Mouse (Mus musculus): Measurements from ENCODE around the gene Trim50. TPM values are rescaled to one million over a fixed set of nuclear protein-coding genes. Genes with fewer than 3 reads are reported as not detected.

The Trim50 gene
- polyA plus RNA-seq, 1 experiment from 2014 or later = 3.5 TPM

GRCm38 (mm10) chr5:135381356-135381925 is 28.3 kb downstream of the Trim50 start:
- no peak overlapping the region for H3K9ac ChIP-seq (ENCODE audit: low read length)
- peaks cover 66% of the 10 kb centered on the region for H3K36me3 ChIP-seq (ENCODE audit: control insufficient read depth, insufficient read depth, low read length)
- whole genome bisulfite sequencing = 98% methylated on average over 10 of the region's 10 CpGs
- no peak for ATAC-seq (ENCODE audit: low FRiP score, low TSS enrichment)
- no peaks in the 10 kb centered on the region for H3K27me3 ChIP-seq (ENCODE audit: control insufficient read depth, insufficient read depth, low read length)
- no peaks in the 10 kb centered on the region for H3K4me1 ChIP-seq (replicated peaks; ENCODE audit: control insufficient read depth, insufficient read depth)
- no peak overlapping the region for H3K4me2 ChIP-seq (replicated peaks; ENCODE audit: low read depth)
- H3K9me3 ChIP-seq (ENCODE audit: control insufficient read depth, low read length) = no peaks in the 10 kb centered on the region
- TF ChIP-seq EP300 (optimal IDR thresholded peaks at IDR 0.05) (no peak), CTCF (IDR thresholded peaks at IDR 0.05; ENCODE audit: low read depth) (no peak)
- H3K27ac ChIP-seq (replicated peaks) = no peak overlapping the region
- no peak for DNase-seq (ENCODE audit: low spot score)
- no peak overlapping the region for H3K4me3 ChIP-seq (ENCODE audit: low read depth, low read length)

DNA sequence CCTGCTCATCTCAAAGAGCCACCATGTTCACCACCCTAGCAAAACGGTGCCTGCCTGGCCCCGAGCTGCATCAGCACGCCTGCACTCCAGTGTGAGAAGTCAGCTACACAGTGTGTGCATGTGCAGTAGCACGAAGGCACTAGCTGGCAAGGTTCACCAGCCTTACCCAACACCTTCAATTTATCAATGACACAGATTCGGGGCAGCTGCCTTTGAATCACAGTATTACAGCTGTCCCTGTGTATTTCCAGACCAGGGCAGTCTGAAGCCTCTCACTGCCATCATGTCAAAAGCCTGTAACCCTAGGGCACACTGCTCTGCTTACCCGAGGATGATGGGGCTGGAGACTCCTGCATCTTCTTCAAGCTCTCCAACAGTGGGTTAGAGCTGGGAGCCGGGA is 29.7 kb downstream of the Trim50 start:
- peaks cover 73% of the 10 kb centered on the region for H3K36me3 ChIP-seq (ENCODE audit: control insufficient read depth, insufficient read depth, low read length)
- no peak overlapping the region for H3K27ac ChIP-seq (replicated peaks)
- TF ChIP-seq CTCF (IDR thresholded peaks at IDR 0.05; ENCODE audit: low read depth) (no peak), EP300 (optimal IDR thresholded peaks at IDR 0.05) (no peak)
- 86% methylated on average over 7 of the region's 7 CpGs for WGBS
- H3K9me3 ChIP-seq (ENCODE audit: control insufficient read depth, low read length) = no peaks in the 10 kb centered on the region
- no peaks in the 10 kb centered on the region for H3K4me1 ChIP-seq (replicated peaks; ENCODE audit: control insufficient read depth, insufficient read depth)
- no peak overlapping the region for H3K4me2 ChIP-seq (replicated peaks; ENCODE audit: low read depth)
- H3K4me3 ChIP-seq (ENCODE audit: low read depth, low read length) = no peak overlapping the region
- no peak overlapping the region for H3K9ac ChIP-seq (ENCODE audit: low read length)
- DNase-seq (ENCODE audit: low spot score) = no peak
- no peak for ATAC-seq (ENCODE audit: low FRiP score, low TSS enrichment)
- no peaks in the 10 kb centered on the region for H3K27me3 ChIP-seq (ENCODE audit: control insufficient read depth, insufficient read depth, low read length)

DNA sequence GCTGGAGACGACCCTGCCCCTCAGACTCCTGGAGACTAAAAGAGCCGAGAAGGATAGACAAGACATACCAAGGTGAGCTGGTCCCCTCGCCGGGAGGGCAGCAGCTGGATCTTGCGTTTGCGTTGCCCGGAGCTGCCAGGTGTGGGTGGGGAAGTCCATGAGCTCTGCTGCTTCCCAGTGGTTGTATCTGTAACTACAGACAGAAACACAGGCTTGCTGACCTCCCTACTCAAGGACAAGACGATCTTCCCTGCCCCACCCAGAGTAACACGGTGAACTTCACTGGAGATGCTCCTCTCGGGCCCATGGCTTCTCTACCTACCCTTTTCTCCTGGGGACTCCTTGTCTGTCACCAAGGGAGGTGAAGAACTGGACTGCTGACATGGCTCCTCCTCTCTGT is 30.7 kb downstream of the Trim50 start:
- DNase-seq (ENCODE audit: low spot score) = no peak
- Histone ChIP-seq H3K9ac (ENCODE audit: low read length) (no peak overlapping the region), H3K4me2 (replicated peaks; ENCODE audit: low read depth) (no peak overlapping the region), H3K27me3 (ENCODE audit: control insufficient read depth, insufficient read depth, low read length) (no peaks in the 10 kb centered on the region), H3K36me3 (ENCODE audit: control insufficient read depth, insufficient read depth, low read length) (peaks cover 68% of the 10 kb centered on the region), H3K9me3 (ENCODE audit: control insufficient read depth, low read length) (no peaks in the 10 kb centered on the region), H3K4me3 (ENCODE audit: low read depth, low read length) (no peak overlapping the region), H3K27ac (replicated peaks) (no peak overlapping the region), H3K4me1 (replicated peaks; ENCODE audit: control insufficient read depth, insufficient read depth) (no peaks in the 10 kb centered on the region)
- 76% methylated on average over 10 of the region's 10 CpGs for WGBS
- TF ChIP-seq CTCF (IDR thresholded peaks at IDR 0.05; ENCODE audit: low read depth) (no peak), EP300 (optimal IDR thresholded peaks at IDR 0.05) (no peak)
- peak; percentile 32; the same call in 1 of the 2 replicates for ATAC-seq (ENCODE audit: low FRiP score, low TSS enrichment)

- Histone ChIP-seq H3K4me3 (ENCODE audit: low read depth, low read length) (peak within 1 kb of the TSS; percentile 94), H3K36me3 (ENCODE audit: control insufficient read depth, insufficient read depth, low read length) (peaks cover 5% of the 10 kb centered on the region), H3K4me2 (replicated peaks; ENCODE audit: low read depth) (peak within 1 kb of the TSS; percentile 96), H3K27me3 (ENCODE audit: control insufficient read depth, insufficient read depth, low read length) (no peaks in the 10 kb centered on the region), H3K9me3 (ENCODE audit: control insufficient read depth, low read length) (no peaks in the 10 kb centered on the region), H3K9ac (ENCODE audit: low read length) (peak within 1 kb of the TSS; percentile 99), H3K4me1 (replicated peaks; ENCODE audit: control insufficient read depth, insufficient read depth) (no peaks in the 10 kb centered on the region), H3K27ac (replicated peaks) (peak within 1 kb of the TSS; percentile 93)
- WGBS = under 1% methylated on average over 79 of the region's 110 CpGs
- no peak for TF ChIP-seq EP300 (optimal IDR thresholded peaks at IDR 0.05)
- ATAC-seq (ENCODE audit: low FRiP score, low TSS enrichment) = peak; percentile 90
- DNase-seq (ENCODE audit: low spot score) = peak; percentile 88
Observed at GRCm38 (mm10) chr5:135394004-135394823, 41.1 kb downstream of the Trim50 start, which contains the start of gene Pom121. Gene Pom121 (minus strand): TSS chr5:135394546.

GRCm38 (mm10) chr5:135395826-135396225 is 42.7 kb downstream of the Trim50 start:
- no peaks in the 10 kb centered on the region for H3K4me1 ChIP-seq (replicated peaks; ENCODE audit: control insufficient read depth, insufficient read depth)
- H3K9me3 ChIP-seq (ENCODE audit: control insufficient read depth, low read length) = no peaks in the 10 kb centered on the region
- H3K36me3 ChIP-seq (ENCODE audit: control insufficient read depth, insufficient read depth, low read length) = no peaks in the 10 kb centered on the region
- DNase-seq (ENCODE audit: low spot score) (no peak), ATAC-seq (ENCODE audit: low FRiP score, low TSS enrichment) (no peak)
- H3K4me3 ChIP-seq (ENCODE audit: low read depth, low read length) = no peak overlapping the region
- no peak overlapping the region for H3K4me2 ChIP-seq (replicated peaks; ENCODE audit: low read depth)
- no peak overlapping the region for H3K9ac ChIP-seq (ENCODE audit: low read length)
- WGBS = 51% methylated on average over 5 of the region's 5 CpGs
- no peak overlapping the region for H3K27ac ChIP-seq (replicated peaks)
- TF ChIP-seq CTCF (IDR thresholded peaks at IDR 0.05; ENCODE audit: low read depth) (peak; percentile 76), EP300 (optimal IDR thresholded peaks at IDR 0.05) (no peak)
- no peaks in the 10 kb centered on the region for H3K27me3 ChIP-seq (ENCODE audit: control insufficient read depth, insufficient read depth, low read length)

GRCm38 (mm10) chr5:135399382-135399781 is 46.3 kb downstream of the Trim50 start:
- Histone ChIP-seq H3K4me1 (replicated peaks; ENCODE audit: control insufficient read depth, insufficient read depth) (no peaks in the 10 kb centered on the region), H3K4me2 (replicated peaks; ENCODE audit: low read depth) (no peak overlapping the region), H3K9me3 (ENCODE audit: control insufficient read depth, low read length) (no peaks in the 10 kb centered on the region), H3K36me3 (ENCODE audit: control insufficient read depth, insufficient read depth, low read length) (no peaks in the 10 kb centered on the region), H3K27me3 (ENCODE audit: control insufficient read depth, insufficient read depth, low read length) (no peaks in the 10 kb centered on the region), H3K9ac (ENCODE audit: low read length) (no peak overlapping the region), H3K27ac (replicated peaks) (no peak overlapping the region), H3K4me3 (ENCODE audit: low read depth, low read length) (no peak overlapping the region)
- no peak for TF ChIP-seq EP300 (optimal IDR thresholded peaks at IDR 0.05)
- no peak for TF ChIP-seq CTCF (IDR thresholded peaks at IDR 0.05; ENCODE audit: low read depth)
- ATAC-seq (ENCODE audit: low FRiP score, low TSS enrichment) (no peak), DNase-seq (ENCODE audit: low spot score) (no peak)
- WGBS = 54% methylated on average over 6 of the region's 6 CpGs

Measured in stomach, postnatal 0 days (tissue).